Mouse (Mus musculus) neural tube, embryonic 15.5 days (tissue): Measurements from ENCODE around the gene Mtmr6. TPM values are rescaled to one million over a fixed set of nuclear protein-coding genes. Genes with fewer than 3 reads are reported as not detected.
"Not testable (repeated sequence)": the region's sequence is repeated elsewhere in the genome, so short reads cannot be mapped to it uniquely, and the experiment has no call there.

Experiments used
- ATAC-seq: fragments of 200-750 bp; cut with Nextera tagmentation; 2 replicates; pipeline ENCODE4 v1.8.0; 2017; ENCODE audit warnings: mild to moderate bottlenecking, moderate TSS enrichment, moderate library complexity; ENCODE audit not compliant: low FRiP score
- H3K27ac ChIP-seq: fragments of 300-500 bp; sonication (generic); replicated peaks from 2 replicates; pipeline ENCODE4 v1.5.1; 2015; ENCODE audit warnings: mild to moderate bottlenecking, inconsistent platforms
- H3K27me3 ChIP-seq: fragments of 300-500 bp; sonication (generic); replicated peaks from 2 replicates; pipeline ENCODE4 v1.6.1; 2015; ENCODE audit warnings: inconsistent platforms
- H3K36me3 ChIP-seq: fragments of 300-500 bp; sonication (generic); 2 replicates; pipeline ENCODE4 v1.6.1; 2015; ENCODE audit warnings: inconsistent platforms
- H3K4me1 ChIP-seq: fragments of 300-500 bp; sonication (generic); 2 replicates; pipeline ENCODE4 v1.6.1; 2015; ENCODE audit warnings: inconsistent platforms
- H3K4me2 ChIP-seq: fragments of 300-500 bp; sonication (generic); 2 replicates; pipeline ENCODE4 v1.6.1; 2015; ENCODE audit warnings: inconsistent platforms, mild to moderate bottlenecking, moderate library complexity
- H3K4me3 ChIP-seq: fragments of 300-500 bp; sonication (generic); replicated peaks from 2 replicates; pipeline ENCODE4 v1.5.1; 2015; ENCODE audit warnings: mild to moderate bottlenecking, inconsistent platforms
- H3K9ac ChIP-seq: fragments of 300-500 bp; sonication (generic); replicated peaks from 2 replicates; pipeline ENCODE4 v1.6.1; 2015; ENCODE audit warnings: mild to moderate bottlenecking, inconsistent platforms
- H3K9me3 ChIP-seq: fragments of 300-500 bp; sonication (generic); replicated peaks from 2 replicates; pipeline ENCODE4 v1.6.1; 2016; ENCODE audit warnings: inconsistent platforms
- WGBS: fragments of 180-500 bp; shearing (Covaris S2); methylation state at CpG from one replicate; pipeline ENCODE4 v1.1.7; 2015; ENCODE audit warnings: mixed read lengths; 5-methylcytosine and 5-hydroxymethylcytosine counted together
- polyA plus RNA-seq: library from polyadenylated mRNA; unstranded; fragments of >200 nt; fragmentation: Nextera tagmentation; extraction: Ambion mirVana; gene quantifications from 2 replicates; pipeline ENCODE4 v1.2.1, GENCODE M21; 2015

Gene Mtmr6
- polyA plus RNA-seq, 1 experiment from 2014 or later, result 54.9 TPM

DNA sequence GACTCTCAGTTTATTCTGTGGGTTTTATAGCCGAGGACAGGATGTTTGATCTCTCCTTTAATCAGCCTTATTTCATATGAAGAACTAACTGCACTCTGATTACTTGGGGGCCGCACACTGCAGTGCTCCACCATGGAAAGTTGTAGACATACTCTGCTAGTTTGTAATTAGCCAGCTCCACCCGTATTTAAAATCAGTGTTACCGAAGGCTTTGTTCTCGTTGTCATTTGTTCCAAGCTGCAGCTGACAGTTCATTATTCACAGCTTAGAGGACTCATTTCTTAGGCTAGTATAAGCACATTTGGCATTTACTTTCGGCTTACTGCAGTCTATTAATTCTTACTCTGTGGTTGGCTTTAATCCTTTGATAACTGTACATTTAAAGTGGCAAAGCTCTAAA lies 36.0 kb downstream of the Mtmr6 start:
- WGBS, result 63% methylated on average over 6 of the region's 6 CpGs
- Histone ChIP-seq H3K4me3 (no peak overlapping the region), H3K4me1 (no peaks in the 10 kb centered on the region), H3K4me2 (no peak overlapping the region), H3K27me3 (no peaks in the 10 kb centered on the region), H3K36me3 (peaks cover 47% of the 10 kb centered on the region), H3K27ac (no peak overlapping the region), H3K9me3 (no peaks in the 10 kb centered on the region), H3K9ac (no peak overlapping the region)
- no peak for ATAC-seq

DNA sequence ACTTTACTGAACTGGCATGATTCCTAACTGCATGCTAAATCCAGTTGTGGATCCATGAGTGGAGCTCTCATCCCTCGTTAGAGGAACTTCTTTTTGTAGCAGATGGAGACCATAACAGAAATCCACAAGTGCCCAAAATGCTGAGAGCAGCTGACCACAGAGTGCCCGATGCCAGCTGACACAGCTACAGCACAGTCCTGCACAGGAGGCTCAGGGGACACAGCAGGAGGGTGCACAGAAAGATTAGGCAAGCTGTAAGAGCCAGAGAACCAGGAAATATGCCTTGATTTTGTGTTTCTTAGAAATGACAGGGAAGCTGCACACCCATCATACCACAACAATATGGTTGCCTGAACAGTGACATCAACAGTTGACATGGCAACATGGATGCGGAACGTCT lies 37.4 kb downstream of the Mtmr6 start:
- Histone ChIP-seq H3K4me3 (no peak overlapping the region), H3K27ac (no peak overlapping the region), H3K9ac (no peak overlapping the region), H3K9me3 (no peaks in the 10 kb centered on the region), H3K27me3 (no peaks in the 10 kb centered on the region), H3K4me2 (no peak overlapping the region), H3K4me1 (no peaks in the 10 kb centered on the region), H3K36me3 (peaks cover 38% of the 10 kb centered on the region)
- WGBS, result 71% methylated on average over 4 of the region's 4 CpGs
- no peak for ATAC-seq

DNA sequence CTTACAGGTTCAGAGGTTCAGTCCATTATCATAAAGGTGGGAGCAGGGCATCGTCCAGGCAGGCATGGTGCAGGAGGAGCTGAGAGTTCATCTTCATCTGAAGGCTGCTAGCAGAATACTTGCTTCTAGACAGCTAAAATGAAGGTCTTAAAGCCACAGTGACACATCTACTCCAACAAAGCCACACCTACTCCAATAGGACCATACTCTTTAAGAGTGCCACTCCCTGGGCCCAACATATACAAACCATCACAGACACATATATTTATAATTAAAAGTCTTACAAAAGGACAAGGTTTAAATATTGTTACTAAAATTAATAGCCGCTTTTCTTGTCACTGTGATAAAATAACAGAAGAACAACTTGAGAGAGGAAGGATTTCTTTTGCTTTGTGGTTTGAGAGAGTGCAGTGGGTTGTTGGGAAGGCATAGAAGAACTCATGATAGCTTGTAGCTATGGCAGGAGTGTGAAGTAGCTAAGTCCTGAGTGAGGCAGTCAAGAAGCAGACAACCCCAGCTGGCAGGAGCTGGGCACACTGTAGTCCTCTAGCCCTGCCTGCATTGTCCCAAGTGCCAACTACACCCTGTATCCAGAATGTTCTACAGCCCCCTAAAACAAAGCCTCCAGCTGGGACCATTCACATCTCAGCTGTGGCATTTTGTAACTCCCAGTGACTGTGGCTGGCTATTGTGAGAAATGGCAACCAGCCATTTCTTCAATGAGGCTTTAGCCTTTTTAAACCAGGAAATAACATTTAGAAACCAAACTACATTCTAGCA lies 39.6 kb downstream of the Mtmr6 start:
- H3K4me3 ChIP-seq, result no peak overlapping the region
- WGBS, result 94% methylated on average over 2 of the region's 2 CpGs
- H3K27ac ChIP-seq, result no peak overlapping the region
- no peaks in the 10 kb centered on the region for H3K27me3 ChIP-seq
- no peak overlapping the region for H3K9ac ChIP-seq
- no peaks in the 10 kb centered on the region for H3K4me1 ChIP-seq
- H3K36me3 ChIP-seq, result peaks cover 29% of the 10 kb centered on the region
- no peaks in the 10 kb centered on the region for H3K9me3 ChIP-seq
- peak; percentile 59; the same call in 1 of the 2 replicates for ATAC-seq
- H3K4me2 ChIP-seq, result no peak overlapping the region

DNA sequence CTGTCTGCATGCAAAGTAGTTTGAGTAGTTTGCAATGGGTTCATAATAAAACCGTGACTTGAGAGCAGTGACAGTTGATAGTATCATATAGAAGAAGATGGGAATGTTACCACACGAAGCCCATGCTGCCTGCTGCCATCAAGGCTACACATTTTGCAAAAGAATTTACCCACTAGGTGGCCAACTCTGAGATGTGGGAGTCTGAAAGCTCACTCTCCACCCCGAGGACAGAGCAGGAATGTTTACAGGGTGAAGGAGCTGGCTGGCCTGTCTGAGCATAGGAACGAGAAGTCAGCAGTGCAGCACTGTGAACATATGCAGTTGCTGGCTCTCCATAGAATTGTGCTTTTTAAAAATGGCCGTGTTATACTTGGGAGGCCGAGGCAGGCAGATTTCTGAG lies 43.1 kb downstream of the Mtmr6 start:
- H3K4me1 ChIP-seq, result peaks cover 5% of the 10 kb centered on the region
- WGBS, result 73% methylated on average over 6 of the region's 6 CpGs
- no peak overlapping the region for H3K4me2 ChIP-seq
- peaks cover 3% of the 10 kb centered on the region; the same call in 1 of the 2 replicates for H3K36me3 ChIP-seq
- H3K4me3 ChIP-seq, result no peak overlapping the region
- no peaks in the 10 kb centered on the region for H3K9me3 ChIP-seq
- no peak overlapping the region for H3K27ac ChIP-seq
- peak; percentile 35; the same call in 1 of the 2 replicates for ATAC-seq
- no peak overlapping the region for H3K9ac ChIP-seq
- no peaks in the 10 kb centered on the region for H3K27me3 ChIP-seq

DNA sequence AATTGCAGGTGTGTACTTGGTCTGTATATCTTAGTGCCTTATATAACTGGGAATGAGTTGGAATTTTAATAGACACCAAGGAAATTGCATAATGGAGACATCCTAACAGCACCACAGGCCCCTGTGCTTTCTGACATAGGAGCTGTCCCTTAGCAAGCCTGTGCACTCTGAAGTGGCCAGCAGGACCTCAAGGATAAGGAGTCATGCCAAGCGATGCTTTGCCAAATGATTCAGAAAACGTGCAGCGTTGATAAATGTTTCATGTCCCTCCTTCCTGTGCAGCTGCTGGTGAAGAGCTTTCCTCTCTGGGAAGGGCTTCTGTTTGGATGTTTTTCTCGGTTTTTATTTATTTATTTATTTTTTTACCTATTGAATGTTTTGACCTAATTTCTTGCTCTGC lies 45.7 kb downstream of the Mtmr6 start:
- ATAC-seq, result no peak
- Histone ChIP-seq H3K9me3 (0 out of 2 replicates have a peak, but pooled peaks cover 3% of the 10 kb centered on the region), H3K4me3 (no peak overlapping the region), H3K27ac (no peak overlapping the region), H3K4me2 (no peak overlapping the region), H3K4me1 (peaks cover 5% of the 10 kb centered on the region), H3K27me3 (no peaks in the 10 kb centered on the region), H3K36me3 (no peaks in the 10 kb centered on the region), H3K9ac (no peak overlapping the region)
- WGBS, result 56% methylated on average over 4 of the region's 4 CpGs

DNA sequence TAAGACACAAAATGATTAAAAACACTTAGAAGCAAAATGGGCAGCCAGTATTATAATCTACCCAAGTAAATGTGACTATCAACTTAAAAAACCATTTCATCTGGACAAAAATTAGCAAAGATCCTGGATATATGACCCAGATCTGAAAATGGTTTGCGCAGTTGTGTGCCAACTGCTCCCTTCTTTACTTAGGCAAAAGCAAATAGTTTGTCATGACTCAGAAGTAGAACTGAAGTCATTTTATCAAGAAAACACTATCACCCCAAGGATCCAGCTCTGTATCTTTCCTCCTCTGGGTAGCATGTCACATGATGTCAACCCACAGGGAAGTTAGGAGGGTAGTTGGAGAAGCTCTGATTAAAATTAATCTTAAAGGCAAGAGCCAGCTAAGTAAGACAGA lies 54.2 kb downstream of the Mtmr6 start:
- no peaks in the 10 kb centered on the region for H3K36me3 ChIP-seq
- H3K4me1 ChIP-seq, result no peaks in the 10 kb centered on the region
- no peak overlapping the region for H3K4me3 ChIP-seq
- no peaks in the 10 kb centered on the region for H3K27me3 ChIP-seq
- H3K9me3 ChIP-seq, result no peaks in the 10 kb centered on the region
- no peak overlapping the region for H3K27ac ChIP-seq
- 94% methylated on average over 1 of the region's 1 CpGs for WGBS
- H3K9ac ChIP-seq, result no peak overlapping the region
- H3K4me2 ChIP-seq, result no peak overlapping the region
- no peak for ATAC-seq

DNA sequence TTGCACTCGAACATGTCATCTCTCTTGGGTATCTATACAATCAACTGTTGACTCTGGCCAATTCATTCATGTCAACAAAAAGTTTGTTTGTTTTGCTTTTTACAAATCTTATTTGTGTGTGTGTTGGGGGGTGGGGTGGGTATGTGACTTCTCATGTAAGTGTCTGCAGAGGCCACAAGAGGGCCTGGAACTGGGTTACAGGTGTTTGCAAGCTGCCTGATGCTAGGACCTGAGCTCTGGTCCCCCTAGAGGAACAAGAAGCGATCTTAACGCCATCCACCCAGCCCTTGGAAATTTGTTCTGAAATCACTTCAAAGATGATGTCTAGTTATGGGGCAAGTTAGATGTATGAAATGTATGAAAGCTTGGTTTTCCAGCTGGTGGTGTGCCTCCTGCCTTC lies 55.8 kb downstream of the Mtmr6 start:
- Histone ChIP-seq H3K27me3 (no peaks in the 10 kb centered on the region), H3K4me3 (no peak overlapping the region), H3K9me3 (no peaks in the 10 kb centered on the region), H3K4me2 (no peak overlapping the region), H3K36me3 (no peaks in the 10 kb centered on the region), H3K9ac (no peak overlapping the region), H3K27ac (no peak overlapping the region), H3K4me1 (no peaks in the 10 kb centered on the region)
- 77% methylated on average over 3 of the region's 3 CpGs for WGBS
- no peak for ATAC-seq

DNA sequence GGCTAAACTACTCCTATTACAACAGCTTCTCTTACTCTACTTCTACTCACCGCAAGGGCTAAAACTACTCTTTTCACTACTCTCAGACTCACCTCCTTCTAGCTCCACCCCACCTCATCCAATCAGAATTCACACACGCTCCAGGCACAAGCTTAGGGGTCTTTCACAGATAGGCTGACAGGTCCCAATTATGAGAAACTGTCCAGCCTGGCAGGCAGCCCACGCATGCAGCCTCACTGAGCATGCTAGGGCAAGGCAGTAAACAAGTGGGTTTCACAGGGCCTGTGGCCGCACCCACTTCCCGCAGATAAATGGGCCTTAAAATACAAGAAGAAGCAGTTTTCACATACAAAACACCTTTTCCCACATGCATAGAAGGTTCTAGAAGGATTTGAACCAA lies 75.0 kb downstream of the Mtmr6 start:
- not testable (repeated sequence) for H3K27ac ChIP-seq, H3K27me3 ChIP-seq, H3K36me3 ChIP-seq, ATAC-seq, H3K9me3 ChIP-seq, H3K4me1 ChIP-seq, H3K9ac ChIP-seq, H3K4me3 ChIP-seq, H3K4me2 ChIP-seq
- WGBS, result 81% methylated on average over 5 of the region's 5 CpGs

DNA sequence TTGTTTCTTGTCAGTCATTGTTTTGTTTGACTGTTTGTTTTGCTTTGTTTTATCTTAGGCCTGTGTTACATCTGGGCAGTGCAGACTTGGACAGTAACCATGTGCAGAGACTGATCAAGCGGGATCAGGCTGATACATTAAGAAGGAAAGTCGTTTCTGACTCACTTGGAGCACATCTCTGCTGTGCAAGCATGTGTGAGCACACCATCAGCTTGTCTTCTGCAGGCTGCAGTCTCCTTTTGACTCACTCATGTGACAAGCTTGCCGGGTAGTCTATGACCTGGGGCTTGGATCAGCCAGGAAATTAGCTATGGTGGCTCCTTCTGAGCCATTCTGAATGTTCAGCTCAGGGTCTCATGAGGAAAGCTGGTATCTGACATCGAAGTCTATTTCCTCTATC lies 75.5 kb downstream of the Mtmr6 start:
- Histone ChIP-seq H3K9me3 (no peaks in the 10 kb centered on the region), H3K4me3 (no peak overlapping the region), H3K4me1 (0 out of 2 replicates have a peak, but pooled peaks cover 9% of the 10 kb centered on the region), H3K27ac (no peak overlapping the region), H3K9ac (no peak overlapping the region), H3K27me3 (no peaks in the 10 kb centered on the region), H3K4me2 (no peak overlapping the region), H3K36me3 (no peaks in the 10 kb centered on the region)
- ATAC-seq, result no peak
- 88% methylated on average over 4 of the region's 4 CpGs for WGBS

DNA sequence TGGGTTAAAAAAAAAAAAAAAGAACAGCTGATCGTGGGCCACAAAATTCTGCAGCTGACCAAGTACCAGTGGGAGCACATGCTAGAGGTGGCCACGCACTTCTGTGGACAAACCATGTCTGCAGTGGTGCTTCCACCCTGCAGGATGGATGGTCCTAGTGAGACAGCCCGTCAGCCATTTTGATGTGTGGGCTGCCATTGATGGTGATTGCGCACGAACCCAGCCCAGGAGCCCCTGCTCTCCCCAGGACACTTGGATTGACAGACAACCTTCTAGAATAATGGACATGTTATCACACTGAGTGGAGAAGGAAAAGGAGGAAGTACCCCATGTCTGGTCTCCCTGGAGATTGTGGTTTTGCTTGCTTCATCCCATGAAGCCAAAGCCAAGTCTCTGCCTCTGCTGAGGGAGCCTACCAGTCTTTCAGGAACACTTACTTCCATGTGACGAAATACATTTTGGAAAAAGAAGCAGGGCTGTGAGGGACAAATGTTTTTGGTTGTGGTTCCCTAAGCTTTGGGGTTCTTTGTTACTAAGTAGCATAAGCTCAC lies 80.4 kb downstream of the Mtmr6 start:
- Histone ChIP-seq H3K4me3 (no peak overlapping the region), H3K9me3 (no peaks in the 10 kb centered on the region), H3K4me1 (0 out of 2 replicates have a peak, but pooled peaks cover 9% of the 10 kb centered on the region), H3K27ac (no peak overlapping the region), H3K9ac (no peak overlapping the region), H3K36me3 (no peaks in the 10 kb centered on the region), H3K4me2 (no peak overlapping the region), H3K27me3 (no peaks in the 10 kb centered on the region)
- WGBS, result 93% methylated on average over 6 of the region's 6 CpGs
- ATAC-seq, result no peak
